Mouse (Mus musculus) kidney, adult 2 months (tissue): ENCODE measurements around the gene Med15.

Experiments
- CTCF ChIP-seq: fragments of 200-500 bp; conservative IDR thresholded peaks from 2 replicates; pipeline ENCODE4 v1.5.1; 2011; ENCODE audit warnings: low read depth, mild to moderate bottlenecking, control low read depth, low read length, moderate library complexity, mixed read lengths; ENCODE audit not compliant: insufficient read depth, insufficient read length
- POLR2A ChIP-seq: fragments of 200-500 bp; IDR thresholded peaks from one replicate; pipeline ENCODE4 v1.6.1; 2011; ENCODE audit warnings: low read depth, low read length, control low read depth

DNA sequence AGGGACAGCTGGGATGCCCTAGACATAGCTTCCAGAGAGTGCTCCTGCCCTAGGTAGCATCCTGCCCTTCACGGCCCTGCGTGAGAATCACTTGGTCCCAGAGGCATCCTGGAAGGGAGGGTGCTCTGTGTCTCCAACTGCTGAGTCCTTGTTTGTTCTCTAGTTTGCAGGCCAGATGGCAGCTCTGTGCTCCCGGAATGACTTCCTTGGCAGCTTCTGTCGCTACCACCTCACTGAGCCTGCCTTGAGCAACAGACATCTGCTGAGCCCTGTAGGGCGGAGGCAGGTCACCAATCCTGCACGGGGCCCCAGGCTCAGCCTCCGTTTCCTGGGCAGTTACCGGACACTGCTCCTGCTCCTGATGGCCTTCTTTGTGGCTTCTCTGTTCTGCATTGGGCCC is 90.4 kb downstream of the Med15 start:
- TF ChIP-seq CTCF (no peak), POLR2A (no peak)
